Mouse (Mus musculus) v-Abl transformed pro-B cells (cell line): ENCODE data around the gene Clybl.

Source experiments
- in situ Hi-C, 2 experiments: fragments of 400-800 bp; cut with MboI; formaldehyde crosslinking; loops; one replicate each; pipeline ENCODE4 v1.15.1; 2025; ENCODE audit not compliant: unreplicated experiment in 2 of 2

Clybl gene

DNA sequence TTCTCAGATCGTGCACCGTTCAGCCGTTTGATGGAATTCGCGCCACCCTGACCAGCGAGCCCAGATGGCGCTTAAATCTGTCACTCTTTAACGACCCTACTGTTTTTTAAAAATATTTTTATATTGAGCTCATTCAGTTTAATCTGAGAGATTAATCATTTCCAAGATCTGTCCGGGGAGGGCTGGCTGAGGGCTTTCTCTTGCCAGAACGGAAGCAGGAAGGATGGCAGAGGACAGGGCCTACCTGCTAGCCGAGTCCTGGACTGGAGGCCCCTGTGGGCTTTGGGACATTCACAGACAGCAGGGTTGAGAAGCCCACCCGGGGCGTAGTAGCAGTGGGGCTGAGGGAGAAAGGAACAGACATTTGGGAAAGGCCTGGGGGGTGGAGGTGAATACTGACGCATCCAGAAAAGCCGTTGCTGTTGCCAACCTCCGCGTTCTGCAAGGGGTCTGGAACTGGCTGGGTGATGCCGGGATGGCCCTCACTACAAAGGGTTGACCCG, 51.8 kb downstream of the Clybl start:
- in situ Hi-C loops, result loop anchor here in 1 of 2 experiments (25.0 kb wide), 1 partner anchor 404 kb away; no protein-coding TSS in a partner anchor

GRCm38 (mm10) chr14:122243874-122244273, 62.4 kb downstream of the Clybl start:
- in situ Hi-C loops, result loop anchor here in 1 of 2 experiments (25.0 kb wide), 1 partner anchor 393 kb away; no protein-coding TSS in a partner anchor

GRCm38 (mm10) chr14:122246919-122247859, 65.7 kb downstream of the Clybl start:
- in situ Hi-C loops, result loop anchor here in 1 of 2 experiments (25.0 kb wide), 1 partner anchor 390 kb away; no protein-coding TSS in a partner anchor

DNA sequence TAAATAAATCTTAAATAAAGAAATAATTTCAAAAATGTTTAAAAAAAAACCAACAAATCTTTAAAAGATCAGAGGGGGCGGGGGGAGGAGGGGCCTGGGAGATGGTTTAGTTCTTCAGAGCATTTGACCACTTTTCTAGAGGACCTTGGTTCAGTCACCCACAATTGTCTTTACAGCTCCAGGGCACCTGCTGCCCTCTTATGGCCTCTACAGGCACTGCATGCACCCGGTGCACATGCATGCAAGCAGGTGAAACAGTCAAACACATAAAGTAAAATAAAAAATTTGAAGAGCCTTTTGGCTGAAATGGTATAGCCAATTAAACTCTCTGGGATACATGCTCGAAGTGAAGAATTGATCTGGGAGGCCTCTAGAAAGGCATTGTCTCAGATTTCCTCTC, 67.6 kb downstream of the Clybl start:
- in situ Hi-C loops, result loop anchor here in 1 of 2 experiments (25.0 kb wide), 1 partner anchor 388 kb away; no protein-coding TSS in a partner anchor

GRCm38 (mm10) chr14:122251346-122251745, 69.8 kb downstream of the Clybl start:
- in situ Hi-C loops, result no loop called here

- in situ Hi-C loops, result no loop called here
These were observed 74.2 kb downstream of the Clybl start for GRCm38 (mm10) chr14:122255562-122256260.

GRCm38 (mm10) chr14:122256261-122256634, 74.7 kb downstream of the Clybl start:
- in situ Hi-C loops, result no loop called here

GRCm38 (mm10) chr14:122258297-122258696, 76.8 kb downstream of the Clybl start:
- in situ Hi-C loops, result no loop called here

GRCm38 (mm10) chr14:122261250-122261649, 79.7 kb downstream of the Clybl start:
- in situ Hi-C loops, result no loop called here

- in situ Hi-C loops, result no loop called here
These were observed 81.6 kb downstream of the Clybl start for GRCm38 (mm10) chr14:122262851-122263659.

GRCm38 (mm10) chr14:122265214-122265613, 83.7 kb downstream of the Clybl start:
- in situ Hi-C loops, result no loop called here

GRCm38 (mm10) chr14:122267590-122267989, 86.1 kb downstream of the Clybl start:
- in situ Hi-C loops, result no loop called here

DNA sequence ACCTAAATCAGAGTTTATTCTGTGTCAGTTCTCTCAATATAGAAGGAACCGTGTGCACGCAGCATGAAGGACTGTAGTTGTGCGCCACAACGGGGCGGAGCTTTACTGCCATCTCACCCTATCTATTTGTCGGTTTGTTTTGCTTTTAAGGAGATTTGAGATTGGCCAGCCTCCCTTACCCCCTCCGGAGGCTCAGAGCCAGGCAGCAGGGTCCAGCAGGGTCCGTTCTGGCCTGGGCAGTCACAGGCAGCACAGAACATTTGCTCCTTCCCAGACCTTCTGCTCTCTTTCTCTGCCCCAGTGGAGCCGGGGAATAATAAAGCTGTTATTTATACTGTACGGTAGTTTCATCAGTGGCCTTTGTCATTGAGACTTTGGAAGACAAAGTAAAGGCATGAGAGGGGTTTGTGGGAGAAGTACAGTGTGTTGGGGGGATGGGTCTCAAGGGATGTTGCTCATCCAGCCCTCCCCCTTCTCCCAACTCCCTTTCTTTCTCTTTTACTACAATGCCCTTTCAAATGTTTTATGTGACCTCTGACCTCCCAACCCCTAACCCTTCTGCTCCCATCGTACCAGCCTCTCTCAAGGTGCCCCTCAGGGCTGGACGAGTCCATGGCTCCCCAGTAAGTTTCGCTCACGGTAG, 89.7 kb downstream of the Clybl start:
- in situ Hi-C loops, result no loop called here

GRCm38 (mm10) chr14:122277142-122277541, 95.6 kb downstream of the Clybl start:
- in situ Hi-C loops, result no loop called here

- in situ Hi-C loops, result no loop called here
These were observed 98.2 kb downstream of the Clybl start for GRCm38 (mm10) chr14:122279462-122280308.

DNA sequence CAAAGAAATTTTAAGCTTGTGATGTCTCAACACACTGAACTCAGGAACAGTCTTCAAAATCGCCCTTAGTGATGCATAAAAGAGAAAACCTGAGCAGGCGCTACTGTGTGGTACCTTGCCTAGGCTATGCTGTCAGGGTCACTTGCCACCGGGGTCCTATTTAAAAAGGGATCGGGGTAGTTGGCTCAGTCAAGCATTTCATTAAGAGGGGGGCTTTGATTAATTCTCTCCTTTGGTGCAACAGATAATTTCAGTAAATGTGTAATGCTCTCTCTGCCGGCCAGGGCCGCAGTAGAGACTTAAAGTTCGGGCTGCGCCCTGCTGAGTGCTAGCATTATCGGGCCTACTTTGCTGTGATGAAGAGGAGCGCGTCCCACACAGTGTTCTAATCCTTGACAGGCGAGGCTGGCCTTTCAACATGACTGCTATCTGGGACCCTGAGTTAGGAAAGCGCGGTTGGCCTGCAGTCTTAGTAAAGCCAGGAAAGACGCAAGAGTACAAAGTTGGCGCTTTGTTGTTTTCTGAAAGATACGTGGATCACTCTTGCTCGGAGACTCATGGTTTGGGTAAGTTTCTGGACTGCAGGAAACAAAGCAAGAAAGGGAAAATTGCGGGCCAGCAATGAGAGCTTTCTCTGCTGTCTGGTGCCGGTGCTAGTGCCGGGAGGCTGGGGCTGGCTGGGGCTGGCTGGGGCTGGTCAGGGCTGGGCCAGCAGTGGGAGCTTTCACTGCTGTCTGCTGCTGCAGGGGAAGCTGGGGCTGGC, 99.0 kb downstream of the Clybl start:
- in situ Hi-C loops, result no loop called here

GRCm38 (mm10) chr14:122281072-122281634, 99.6 kb downstream of the Clybl start:
- in situ Hi-C loops, result no loop called here

- in situ Hi-C loops, result no loop called here
These were observed 102.5 kb downstream of the Clybl start for GRCm38 (mm10) chr14:122283959-122284358.
